22 mouse cellular contexts compared by ENCODE assay signal in the genomic region with DNA sequence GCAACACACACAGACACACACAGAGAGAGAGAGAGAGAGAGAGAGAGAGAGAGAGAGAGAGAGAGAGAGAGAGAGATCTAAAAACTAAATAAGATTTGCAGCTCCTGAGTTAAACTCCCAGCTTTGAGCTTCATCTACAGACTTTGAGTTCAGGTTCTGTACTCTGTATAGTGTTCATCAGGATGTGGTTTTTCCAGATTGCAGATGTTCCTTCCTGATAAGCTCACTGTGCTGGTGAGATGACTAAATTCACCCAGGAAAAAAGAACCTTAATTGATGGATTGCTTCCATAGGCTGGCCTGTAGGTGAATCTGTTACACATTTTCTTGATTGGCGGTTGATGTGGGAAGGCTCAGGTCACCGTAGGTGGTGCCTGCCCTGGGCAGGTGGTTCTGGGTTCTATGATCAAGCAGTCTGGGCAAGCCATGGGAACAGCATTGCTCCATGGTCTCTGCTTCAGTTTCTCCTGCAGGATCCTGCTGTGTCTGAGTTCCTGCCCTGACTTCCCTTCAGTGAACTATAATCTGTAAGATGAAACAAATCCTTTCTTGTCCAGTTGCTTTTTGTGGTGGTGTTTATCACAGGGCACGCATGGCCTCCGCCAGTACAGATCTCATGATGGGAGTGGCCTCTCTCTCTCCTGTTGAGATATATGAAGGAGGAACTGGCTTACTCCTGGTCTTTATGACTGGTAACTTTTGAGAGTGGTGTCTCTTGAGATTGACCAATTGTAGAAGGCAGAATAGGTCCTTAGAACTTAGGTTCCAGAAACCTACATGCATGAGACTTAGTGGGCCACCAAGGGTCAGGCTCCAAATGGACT. TPM values are rescaled to one million over a fixed set of nuclear protein-coding genes. Genes with fewer than 3 reads are reported as not detected.
DNase-seq lines count a peak whose midpoint lies in the region; ATAC-seq and TF ChIP-seq lines count a peak whose summit lies in the region.
"Had no signal": no experiment of that assay in that cellular context is flagged by ENCODE, and none has a peak within 500 bp of the region (broad histone marks: within the 10 kb centered on the region; RNA-seq: fewer than 3 reads in every experiment).

No protein-coding gene starts in this region.

- no peak for TF ChIP-seq CTCF in liver, postnatal 0 days (IDR thresholded peaks at IDR 0.05; ENCODE audit: low read depth)
- no peak for TF ChIP-seq CTCF in MEL (IDR thresholded peaks at IDR 0.05 in 2 of 3, conservative IDR thresholded peaks at IDR 0.05 in 1 of 3; ENCODE audit: control insufficient read depth in 1 of 3, insufficient read depth in 1 of 3, low read depth in 2 of 3, low read length in 3 of 3, poor library complexity in 1 of 3, severe bottlenecking in 1 of 3)

- no peak for TF ChIP-seq RAD21 in MEL (IDR thresholded peaks at IDR 0.05; ENCODE audit: low read depth, low read length)

- DNase-seq in liver, embryonic 11.5 days (ENCODE audit: low spot score): peak; percentile 5
- no peak for DNase-seq in liver, postnatal 0 days
- DNase-seq in MEL (ENCODE audit: low read depth, low spot score): peak; percentile 69
- DNase-seq in B cell, adult 2 months: no peak
- no peak for DNase-seq in c-Kit-positive CD71-positive TER-119-positive erythroid progenitor cells, embryonic 14.5 days (ENCODE audit: low spot score)
- DNase-seq: adrenal gland, adult 8-10 months; adrenal gland, postnatal 36 days; cerebellum, adult 11 months; cerebellum, adult 9-10 months; cerebellum, postnatal 25 days; gastrocnemius, postnatal 36 days; heart, adult 2 months; heart, postnatal 14 days; kidney, adult 2 months had no signal

- no peak overlapping the region for H3K4me2 ChIP-seq in liver, embryonic 11.5 days
- no peak overlapping the region for H3K4me2 ChIP-seq in liver, postnatal 0 days (ENCODE audit: low read depth, low read length)
- H3K4me2 ChIP-seq: heart, embryonic 11.5 days; heart, embryonic 15.5 days; hindbrain, embryonic 12.5 days had no signal

- no peaks in the 10 kb centered on the region for H3K27me3 ChIP-seq in liver, embryonic 11.5 days (replicated peaks; ENCODE audit: control insufficient read depth, insufficient read depth, low read length)
- H3K27me3 ChIP-seq in liver, postnatal 0 days (ENCODE audit: insufficient read depth, low read length): no peaks in the 10 kb centered on the region
- no peaks in the 10 kb centered on the region for H3K27me3 ChIP-seq in MEL (ENCODE audit: control insufficient read depth in 1 of 2, insufficient read depth in 2 of 2, low read length in 2 of 2)
- H3K27me3 ChIP-seq: heart, embryonic 15.5 days; hindbrain, embryonic 12.5 days had no signal

- no peak overlapping the region for H3K27ac ChIP-seq in liver, embryonic 11.5 days (ENCODE audit: low read depth, low read length)
- H3K27ac ChIP-seq in liver, postnatal 0 days (ENCODE audit: low read depth): no peak overlapping the region
- no peak overlapping the region for H3K27ac ChIP-seq in MEL (ENCODE audit: control insufficient read depth, low read depth, low read length)
- H3K27ac ChIP-seq: embryonic facial prominence, embryonic 10.5 days; forebrain, embryonic 10.5 days; heart, adult 2 months; heart, embryonic 15.5 days; hindbrain, embryonic 12.5 days; hindbrain, postnatal 0 days had no signal

- no peak overlapping the region for H3K4me3 ChIP-seq in liver, embryonic 11.5 days (ENCODE audit: low read depth, low read length)
- H3K4me3 ChIP-seq in liver, postnatal 0 days (ENCODE audit: low read depth, low read length): no peak overlapping the region
- H3K4me3 ChIP-seq in MEL (ENCODE audit: control insufficient read depth in 1 of 2, insufficient read depth in 1 of 2, low read depth in 2 of 2, low read length in 2 of 2): no peak overlapping the region
- H3K4me3 ChIP-seq: embryonic facial prominence, embryonic 10.5 days; forebrain, embryonic 10.5 days; heart, adult 2 months; heart, embryonic 15.5 days; hindbrain, embryonic 12.5 days had no signal

- no peaks in the 10 kb centered on the region for H3K4me1 ChIP-seq in liver, embryonic 11.5 days (replicated peaks; ENCODE audit: control insufficient read depth, insufficient read depth, low read length)
- peaks cover 3% of the 10 kb centered on the region; the same call in 1 of the 2 replicates for H3K4me1 ChIP-seq in liver, postnatal 0 days (ENCODE audit: insufficient read depth)
- peaks cover 0 to 10% of the 10 kb centered on the region in 2 experiments; a peak in 2 of 4 replicates for H3K4me1 ChIP-seq in MEL (ENCODE audit: control insufficient read depth in 1 of 2, insufficient read depth in 2 of 2, low read length in 2 of 2)
- H3K4me1 ChIP-seq: embryonic facial prominence, embryonic 10.5 days; forebrain, embryonic 10.5 days; heart, embryonic 15.5 days; hindbrain, embryonic 12.5 days had no signal

- 50% methylated on average over 4 of the region's 4 CpGs for WGBS in liver, embryonic 11.5 days
- 45% methylated on average over 4 of the region's 4 CpGs for WGBS in liver, postnatal 0 days (ENCODE audit: insufficient replicate concordance)

- no peaks in the 10 kb centered on the region for H3K36me3 ChIP-seq in liver, embryonic 11.5 days (ENCODE audit: control insufficient read depth, insufficient read depth, low read length)
- H3K36me3 ChIP-seq in liver, postnatal 0 days (replicated peaks; ENCODE audit: insufficient read depth, low read length): no peaks in the 10 kb centered on the region
- peaks cover 0 to 11% of the 10 kb centered on the region in 2 experiments; a peak in 2 of 4 replicates for H3K36me3 ChIP-seq in MEL (ENCODE audit: control insufficient read depth in 1 of 2, insufficient read depth in 2 of 2, low read length in 2 of 2)
- H3K36me3 ChIP-seq: embryonic facial prominence, embryonic 10.5 days; forebrain, embryonic 10.5 days; heart, embryonic 15.5 days; hindbrain, embryonic 12.5 days had no signal

- ATAC-seq in liver, embryonic 11.5 days (replicated peaks; ENCODE audit: low FRiP score): no peak
- no peak for ATAC-seq in liver, postnatal 0 days
- ATAC-seq in granulocyte monocyte progenitor cell, adult 5-6 weeks (replicated peaks; ENCODE audit: poor library complexity, severe bottlenecking): peak; percentile 61
- ATAC-seq: forebrain, embryonic 14.5 days; hindbrain, postnatal 0 days had no signal

- H3K79me2 ChIP-seq in MEL (ENCODE audit: control insufficient read depth, insufficient read depth, low read length, poor library complexity): no peaks in the 10 kb centered on the region

- TF ChIP-seq EP300 in liver, postnatal 0 days (IDR thresholded peaks at IDR 0.05; ENCODE audit: low read depth): no peak
- TF ChIP-seq EP300 in MEL (IDR thresholded peaks at IDR 0.05; ENCODE audit: low read depth in 1 of 2, low read length in 2 of 2): peak; percentile 40 to 41; a peak in 3 of 4 replicates

- no peak for TF ChIP-seq POLR2A in MEL (IDR thresholded peaks at IDR 0.05; ENCODE audit: control insufficient read depth in 1 of 2, insufficient read depth in 1 of 2, low read depth in 1 of 2, low read length in 2 of 2, poor library complexity in 1 of 2)

- no peak overlapping the region for H3K9ac ChIP-seq in liver, embryonic 11.5 days (ENCODE audit: low read depth, low read length)
- no peak overlapping the region for H3K9ac ChIP-seq in liver, postnatal 0 days (replicated peaks)
- H3K9ac ChIP-seq in MEL (ENCODE audit: control insufficient read depth, low read depth, low read length, poor library complexity, severe bottlenecking): no peak overlapping the region
- H3K9ac ChIP-seq: heart, embryonic 15.5 days; hindbrain, embryonic 12.5 days had no signal

- H3K9me3 ChIP-seq in liver, embryonic 11.5 days (ENCODE audit: control insufficient read depth, low read length): no peaks in the 10 kb centered on the region
- H3K9me3 ChIP-seq in liver, postnatal 0 days (ENCODE audit: low read length): peaks cover 5% of the 10 kb centered on the region
- no peaks in the 10 kb centered on the region for H3K9me3 ChIP-seq in MEL (replicated peaks; ENCODE audit: insufficient read depth, low read length)
- H3K9me3 ChIP-seq: embryonic facial prominence, embryonic 10.5 days; hindbrain, embryonic 12.5 days had no signal

TF ChIP-seq in MEL, 35 proteins besides CTCF, POLR2A, EP300 and RAD21:
- TF ChIP-seq MAX (IDR thresholded peaks at IDR 0.05; ENCODE audit: low read length) (no peak), MXI1 (IDR thresholded peaks at IDR 0.05; ENCODE audit: low read depth, low read length) (peak; percentile 23; the same call in 1 of the 2 replicates), GATA1 (IDR thresholded peaks at IDR 0.05; ENCODE audit: low read depth, low read length) (peak; percentile 46; the same call in 1 of the 2 replicates), E2F4 (IDR thresholded peaks at IDR 0.05; ENCODE audit: borderline replicate concordance, low read depth, low read length) (no peak), UBTF (IDR thresholded peaks at IDR 0.05; ENCODE audit: borderline replicate concordance, insufficient read depth, low read depth, low read length) (no peak), TAL1 (IDR thresholded peaks at IDR 0.05; ENCODE audit: low read length) (peak; percentile 26; the same call in 1 of the 2 replicates), TCF12 (IDR thresholded peaks at IDR 0.05; ENCODE audit: low read depth, low read length) (peak; percentile 52; the same call in 1 of the 2 replicates), MEF2A (IDR thresholded peaks at IDR 0.05; ENCODE audit: extremely low read depth, insufficient replicate concordance, low read depth, low read length, poor library complexity, severe bottlenecking) (no peak), POLR2AphosphoS5 (IDR thresholded peaks at IDR 0.05; ENCODE audit: borderline replicate concordance, low read depth, low read length) (no peak), USF2 (IDR thresholded peaks at IDR 0.05; ENCODE audit: borderline replicate concordance in 1 of 2, insufficient read depth in 1 of 2, low read depth in 1 of 2, low read length in 2 of 2) (no peak), MAFK (IDR thresholded peaks at IDR 0.05; ENCODE audit: borderline replicate concordance, low read depth, low read length) (no peak), RCOR1 (IDR thresholded peaks at IDR 0.05; ENCODE audit: low read depth, low read length) (peak; percentile 74), ZC3H11A (IDR thresholded peaks at IDR 0.05; ENCODE audit: low read depth, low read length) (no peak), MYB (IDR thresholded peaks at IDR 0.05; ENCODE audit: low read depth, low read length) (no peak)

RNA-seq across cellular contexts. Expression of gene Il1r1, which starts 11.3 kb away (rescaled TPM):
- polyA plus RNA-seq in liver, embryonic 11.5 days (2014; fragmentation: Nextera tagmentation; extraction: Ambion mirVana): 22.0 and 23.8 TPM in 2 replicates
- 12.7 and 15.1 TPM in 2 replicates for polyA plus RNA-seq in liver, postnatal 0 days (2015; fragmentation: Nextera tagmentation; extraction: Ambion mirVana)
- total RNA-seq in MEL (2012; rRNA removed): 1.4 and 1.5 TPM in 2 replicates
- polyA plus RNA-seq in MEL (2012; ENCODE audit: insufficient read depth in 1 of 2, insufficient read length in 2 of 2, low read depth in 1 of 2, low replicate concordance in 2 of 2, missing spikeins in 1 of 2): 1 to 10 TPM in 1 of 2 experiments, not detected in 1; 3.1 TPM
- total RNA-seq in granulocyte monocyte progenitor cell, adult 5-6 weeks (2014; fragmentation: Nextera tagmentation): 3.0 and 3.1 TPM in 2 replicates
- total RNA-seq in granulocyte monocyte progenitor cell, adult 5-6 weeks (2017): 2.2 and 2.7 TPM in 2 replicates

Comparison
In these comparisons a context has a peak if more than half of its experiments do, and no peak if none do; other contexts are left out.
1. DNase-seq: peak in liver, embryonic 11.5 days (single experiment) and MEL (single experiment); none in liver, postnatal 0 days (single experiment), B cell, adult 2 months (0 of 2) and c-Kit-positive CD71-positive TER-119-positive erythroid progenitor cells, embryonic 14.5 days (single experiment).